Mouse (Mus musculus) midbrain, postnatal 0 days (tissue): Measurements from ENCODE around the gene Nckap5. TPM values are rescaled to one million over a fixed set of nuclear protein-coding genes. Genes with fewer than 3 reads are reported as not detected.
A peak's percentile ranks its signal among the peaks of the same experiment; 100 is the strongest.

ENCODE experiments used
- ATAC-seq: fragments of 200-750 bp; cut with Nextera tagmentation; 2 replicates; pipeline ENCODE4 v1.8.0; 2017; ENCODE audit warnings: moderate number of reproducible peaks, mild to moderate bottlenecking, moderate TSS enrichment, moderate library complexity; ENCODE audit not compliant: low FRiP score
- DNase-seq: peaks from one replicate; pipeline ENCODE4 v3.0.0-alpha.2; 2015; ENCODE audit warnings: low spot score
- H3K27ac ChIP-seq: fragments of 300-500 bp; sonication (generic); 2 replicates; pipeline ENCODE4 v1.5.1; 2014; ENCODE audit warnings: low read depth, mild to moderate bottlenecking, low read length, mixed read lengths
- H3K27me3 ChIP-seq: fragments of 300-500 bp; sonication (generic); 2 replicates; pipeline ENCODE4 v1.6.1; 2014; ENCODE audit warnings: low read length, control low read depth, mixed read lengths; ENCODE audit not compliant: insufficient read depth
- H3K36me3 ChIP-seq: fragments of 300-500 bp; sonication (generic); 2 replicates; pipeline ENCODE4 v1.6.1; 2014; ENCODE audit warnings: low read length, control low read depth, mixed read lengths; ENCODE audit not compliant: insufficient read depth
- H3K4me1 ChIP-seq: fragments of 300-500 bp; sonication (generic); 2 replicates; pipeline ENCODE4 v1.6.1; 2014; ENCODE audit warnings: mild to moderate bottlenecking, control low read depth, antibody characterized with exemption, low read length, mixed read lengths; ENCODE audit not compliant: insufficient read depth
- H3K4me2 ChIP-seq: fragments of 300-500 bp; sonication (generic); 2 replicates; pipeline ENCODE4 v1.6.1; 2014; ENCODE audit warnings: low read depth, mild to moderate bottlenecking, low read length, mixed read lengths; ENCODE audit not compliant: poor library complexity, severe bottlenecking
- H3K4me3 ChIP-seq: fragments of 300-500 bp; sonication (generic); 2 replicates; pipeline ENCODE4 v1.5.1; 2014; ENCODE audit warnings: low read depth, mild to moderate bottlenecking, low read length, moderate library complexity
- H3K9ac ChIP-seq: fragments of 300-500 bp; sonication (generic); replicated peaks from 2 replicates; pipeline ENCODE4 v1.6.1; 2014; ENCODE audit warnings: mild to moderate bottlenecking, low read length, moderate library complexity, mixed read lengths; ENCODE audit not compliant: poor library complexity, severe bottlenecking
- H3K9me3 ChIP-seq: fragments of 300-500 bp; sonication (generic); 2 replicates; pipeline ENCODE4 v1.6.1; 2016; ENCODE audit warnings: low read length, control low read depth
- CTCF ChIP-seq: IDR thresholded peaks from 2 replicates; pipeline ENCODE4 v1.5.1; 2016; ENCODE audit warnings: antibody characterized with exemption, mild to moderate bottlenecking
- WGBS: fragments of 180-500 bp; shearing (Covaris S2); extraction: QIAGEN DNeasy Blood & Tissue Kit; methylation state at CpG from one replicate; pipeline ENCODE4 v1.1.7; 2014; 5-methylcytosine and 5-hydroxymethylcytosine counted together
- polyA plus RNA-seq: library from polyadenylated mRNA; unstranded; fragments of >200 nt; fragmentation: Nextera tagmentation; extraction: Ambion mirVana; gene quantifications from 2 replicates; pipeline ENCODE4 v1.2.1, GENCODE M21; 2015
- total RNA-seq: library from RNA; depleted of rRNA; stranded (reverse); fragments of >200 nt; gene quantifications from 2 replicates; pipeline ENCODE4 v1.2.3, GENCODE M21; 2014

The Nckap5 gene
- total and polyA plus RNA-seq, 2 experiments from 2014 or later = 6.3 to 8.7 TPM

DNA sequence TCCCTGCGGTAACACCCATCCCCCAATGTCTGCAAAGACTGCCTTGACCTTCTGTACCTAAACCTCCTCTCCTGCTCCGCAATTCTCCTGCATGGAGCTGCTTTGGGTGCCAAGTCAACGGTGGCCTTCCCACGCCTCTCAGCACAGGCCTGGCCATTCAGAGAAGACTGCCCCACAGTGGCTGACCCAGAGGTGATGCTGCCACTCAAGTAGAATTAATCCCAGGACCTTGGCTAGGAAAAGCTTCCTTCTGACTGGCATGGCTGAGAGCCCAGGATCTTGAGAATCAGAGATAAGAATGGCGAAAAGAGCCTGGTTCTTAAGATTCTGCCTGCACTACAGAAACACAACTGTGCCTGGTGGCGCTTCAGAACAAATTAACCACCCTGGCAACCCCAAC is 678.4 kb downstream of the Nckap5 start:
- DNase-seq (peak; percentile 75), ATAC-seq (peak; percentile 31; the same call in 1 of the 2 replicates)
- no peaks in the 10 kb centered on the region for H3K9me3 ChIP-seq
- H3K4me1 ChIP-seq = no peaks in the 10 kb centered on the region
- 83% methylated on average over 6 of the region's 6 CpGs for WGBS
- no peak overlapping the region for H3K27ac ChIP-seq
- no peak overlapping the region for H3K4me2 ChIP-seq
- H3K27me3 ChIP-seq = no peaks in the 10 kb centered on the region
- H3K36me3 ChIP-seq = no peaks in the 10 kb centered on the region
- H3K4me3 ChIP-seq = no peak overlapping the region
- no peak overlapping the region for H3K9ac ChIP-seq
- peak; percentile 34; the same call in 1 of the 2 replicates for TF ChIP-seq CTCF

DNA sequence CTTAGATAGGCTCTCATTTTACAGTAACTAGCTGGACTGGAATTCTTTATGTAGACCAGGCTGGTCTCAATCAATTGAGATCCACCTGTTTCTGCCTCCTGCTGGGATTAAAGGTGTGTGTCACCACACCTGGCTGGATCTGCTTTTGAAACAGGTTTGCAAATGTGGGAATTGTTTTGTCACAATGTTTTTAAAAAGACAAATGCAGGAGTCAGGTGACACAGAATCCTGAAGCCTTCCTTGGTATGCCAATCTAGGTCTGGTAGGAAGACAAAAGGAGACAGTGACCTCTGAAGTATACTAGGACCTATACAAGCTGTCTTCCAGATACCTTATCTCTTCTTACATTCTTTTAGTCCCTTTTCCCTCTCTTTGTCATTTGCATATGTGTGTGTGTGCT is 680.6 kb downstream of the Nckap5 start:
- Histone ChIP-seq H3K4me1 (no peaks in the 10 kb centered on the region), H3K27me3 (no peaks in the 10 kb centered on the region), H3K4me3 (no peak overlapping the region), H3K36me3 (no peaks in the 10 kb centered on the region), H3K9me3 (no peaks in the 10 kb centered on the region), H3K4me2 (no peak overlapping the region), H3K9ac (no peak overlapping the region), H3K27ac (no peak overlapping the region)
- ATAC-seq (no peak), DNase-seq (no peak)
- no peak for TF ChIP-seq CTCF

DNA sequence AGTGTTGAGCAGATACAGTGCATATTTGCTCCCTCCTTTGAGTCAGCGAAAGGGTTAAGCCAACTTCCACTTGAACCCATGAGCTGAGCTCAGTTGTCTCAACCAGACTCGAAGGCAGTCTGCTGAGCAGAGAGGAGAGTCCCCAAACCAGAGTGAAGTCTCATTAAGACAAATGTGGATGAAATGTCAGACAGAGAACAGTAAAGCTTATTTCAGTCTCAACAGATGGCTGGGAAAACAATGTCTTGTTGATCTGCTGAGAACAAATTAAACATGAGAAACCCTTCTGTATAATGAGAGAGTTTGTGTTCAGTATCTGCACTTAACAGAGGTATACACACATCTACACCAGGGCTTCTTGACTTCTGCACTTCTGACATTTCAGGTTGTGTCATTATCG is 694.9 kb downstream of the Nckap5 start:
- DNase-seq = no peak
- Histone ChIP-seq H3K9ac (no peak overlapping the region), H3K4me2 (no peak overlapping the region), H3K4me1 (no peaks in the 10 kb centered on the region), H3K9me3 (no peaks in the 10 kb centered on the region), H3K27me3 (no peaks in the 10 kb centered on the region), H3K36me3 (no peaks in the 10 kb centered on the region), H3K27ac (no peak overlapping the region), H3K4me3 (no peak overlapping the region)
- no peak for ATAC-seq
- WGBS = 85% methylated on average over 3 of the region's 3 CpGs
- TF ChIP-seq CTCF = no peak

- no peak overlapping the region for H3K27ac ChIP-seq
- H3K27me3 ChIP-seq = no peaks in the 10 kb centered on the region
- no peak overlapping the region for H3K4me3 ChIP-seq
- no peak overlapping the region for H3K4me2 ChIP-seq
- no peaks in the 10 kb centered on the region for H3K36me3 ChIP-seq
- no peaks in the 10 kb centered on the region for H3K4me1 ChIP-seq
- no peak for TF ChIP-seq CTCF
- no peaks in the 10 kb centered on the region for H3K9me3 ChIP-seq
- 97% methylated on average over 2 of the region's 2 CpGs for WGBS
- ATAC-seq (no peak), DNase-seq (no peak)
- no peak overlapping the region for H3K9ac ChIP-seq
Observed at GRCm38 (mm10) chr1:126132316-126132715, 698.3 kb downstream of the Nckap5 start.

- Histone ChIP-seq H3K36me3 (no peaks in the 10 kb centered on the region), H3K9ac (no peak overlapping the region), H3K27ac (no peak overlapping the region), H3K4me2 (no peak overlapping the region), H3K4me1 (no peaks in the 10 kb centered on the region), H3K4me3 (no peak overlapping the region), H3K27me3 (no peaks in the 10 kb centered on the region), H3K9me3 (no peaks in the 10 kb centered on the region)
- 24% methylated on average over 1 of the region's 1 CpGs for WGBS
- no peak for ATAC-seq
- TF ChIP-seq CTCF = no peak
- no peak for DNase-seq
Observed at GRCm38 (mm10) chr1:126129129-126129528, 701.5 kb downstream of the Nckap5 start.

DNA sequence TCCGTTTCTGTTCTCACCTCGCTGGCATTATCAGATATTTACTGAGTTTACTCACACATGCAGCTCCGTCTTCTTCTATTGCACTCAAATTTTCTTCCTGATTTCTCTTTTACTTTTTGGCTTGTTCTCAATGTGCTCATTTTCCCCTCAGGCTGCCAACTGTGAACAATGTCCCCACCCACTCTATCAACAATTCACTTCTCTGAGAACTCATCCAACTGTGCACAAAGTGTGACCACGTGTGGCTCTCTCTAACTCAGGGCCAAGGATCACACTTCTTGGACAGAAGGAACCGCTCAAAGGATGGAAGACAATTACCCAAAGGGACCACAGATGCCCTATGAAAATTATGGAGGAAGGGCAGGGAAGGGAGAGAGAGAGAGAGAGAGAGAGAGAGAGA is 707.5 kb downstream of the Nckap5 start:
- Histone ChIP-seq H3K9me3 (no peaks in the 10 kb centered on the region), H3K4me1 (no peaks in the 10 kb centered on the region), H3K9ac (no peak overlapping the region), H3K36me3 (no peaks in the 10 kb centered on the region), H3K4me3 (no peak overlapping the region), H3K27ac (no peak overlapping the region), H3K27me3 (no peaks in the 10 kb centered on the region), H3K4me2 (no peak overlapping the region)
- ATAC-seq = no peak
- no peak for TF ChIP-seq CTCF
- WGBS = 74% methylated on average over 5 of the region's 5 CpGs
- no peak for DNase-seq
